Mouse (Mus musculus) hindbrain, embryonic 15.5 days (tissue): ENCODE results near the gene Atg7. TPM values are rescaled to one million over a fixed set of nuclear protein-coding genes. Genes with fewer than 3 reads are reported as not detected.

ENCODE experiments used
- ATAC-seq: fragments of 200-750 bp; cut with Nextera tagmentation; 2 replicates; pipeline ENCODE4 v1.8.0; 2017; ENCODE audit warnings: low read depth, moderate number of reproducible peaks, moderate TSS enrichment; ENCODE audit not compliant: low FRiP score
- H3K27ac ChIP-seq: fragments of 300-500 bp; sonication (generic); replicated peaks from 2 replicates; pipeline ENCODE4 v1.5.1; 2015; ENCODE audit warnings: mild to moderate bottlenecking, inconsistent platforms
- H3K27me3 ChIP-seq: fragments of 300-500 bp; sonication (generic); 2 replicates; pipeline ENCODE4 v1.6.1; 2015; ENCODE audit warnings: control low read depth, inconsistent platforms
- H3K36me3 ChIP-seq: fragments of 300-500 bp; sonication (generic); 2 replicates; pipeline ENCODE4 v1.6.1; 2015; ENCODE audit warnings: control low read depth, inconsistent platforms
- H3K4me1 ChIP-seq: fragments of 300-500 bp; sonication (generic); replicated peaks from 2 replicates; pipeline ENCODE4 v1.6.1; 2015; ENCODE audit warnings: control low read depth, inconsistent platforms
- H3K4me2 ChIP-seq: fragments of 300-500 bp; sonication (generic); 2 replicates; pipeline ENCODE4 v1.6.1; 2015; ENCODE audit warnings: moderate library complexity, mild to moderate bottlenecking, inconsistent platforms
- H3K4me3 ChIP-seq: fragments of 300-500 bp; sonication (generic); 2 replicates; pipeline ENCODE4 v1.5.1; 2015; ENCODE audit warnings: mild to moderate bottlenecking, inconsistent platforms
- H3K9ac ChIP-seq: fragments of 300-500 bp; sonication (generic); 2 replicates; pipeline ENCODE4 v1.6.1; 2015; ENCODE audit warnings: inconsistent platforms
- H3K9me3 ChIP-seq: fragments of 300-500 bp; sonication (generic); 2 replicates; pipeline ENCODE4 v1.6.1; 2016; ENCODE audit warnings: control low read depth, inconsistent platforms
- WGBS: fragments of 180-500 bp; shearing (Covaris S2); methylation state at CpG from one replicate; pipeline ENCODE4 v1.1.7; 2015; 5-methylcytosine and 5-hydroxymethylcytosine counted together
- polyA plus RNA-seq: library from polyadenylated mRNA; unstranded; fragments of >200 nt; fragmentation: Nextera tagmentation; extraction: Ambion mirVana; gene quantifications from 2 replicates; pipeline ENCODE4 v1.2.1, GENCODE M21; 2015

Gene Atg7
- polyA plus RNA-seq, 1 experiment from 2014 or later, result 19.9 TPM

- no peaks in the 10 kb centered on the region for H3K36me3 ChIP-seq
- no peaks in the 10 kb centered on the region for H3K9me3 ChIP-seq
- H3K4me1 ChIP-seq, result peaks cover 11% of the 10 kb centered on the region
- 0 out of 2 replicates have a peak overlapping the region, but pooled peaks have one; percentile 2 for H3K27ac ChIP-seq
- no peaks in the 10 kb centered on the region for H3K27me3 ChIP-seq
- no peak overlapping the region for H3K4me3 ChIP-seq
- peak; percentile 36; the same call in 1 of the 2 replicates for ATAC-seq
- WGBS, result 74% methylated on average over 4 of the region's 4 CpGs
- peak overlapping the region; percentile 53 for H3K4me2 ChIP-seq
- peak overlapping the region; percentile 42 for H3K9ac ChIP-seq
These were observed 95.8 kb downstream of the Atg7 start for GRCm38 (mm10) chr6:114738760-114739112.

- H3K4me3 ChIP-seq, result no peak overlapping the region
- H3K36me3 ChIP-seq, result no peaks in the 10 kb centered on the region
- peaks cover 11% of the 10 kb centered on the region for H3K4me1 ChIP-seq
- H3K4me2 ChIP-seq, result no peak overlapping the region
- H3K27me3 ChIP-seq, result no peaks in the 10 kb centered on the region
- no peak overlapping the region for H3K27ac ChIP-seq
- 96% methylated on average over 12 of the region's 12 CpGs for WGBS
- H3K9ac ChIP-seq, result no peak overlapping the region
- no peaks in the 10 kb centered on the region for H3K9me3 ChIP-seq
- ATAC-seq, result no peak
These were observed 99.5 kb downstream of the Atg7 start for GRCm38 (mm10) chr6:114742209-114743003.

GRCm38 (mm10) chr6:114743126-114743525 is 100.2 kb downstream of the Atg7 start:
- no peaks in the 10 kb centered on the region for H3K9me3 ChIP-seq
- H3K27ac ChIP-seq, result no peak overlapping the region
- H3K27me3 ChIP-seq, result no peaks in the 10 kb centered on the region
- H3K4me1 ChIP-seq, result peaks cover 7% of the 10 kb centered on the region
- WGBS, result 91% methylated on average over 8 of the region's 8 CpGs
- H3K4me3 ChIP-seq, result no peak overlapping the region
- no peak overlapping the region for H3K9ac ChIP-seq
- no peaks in the 10 kb centered on the region for H3K36me3 ChIP-seq
- ATAC-seq, result no peak
- H3K4me2 ChIP-seq, result no peak overlapping the region

- no peak overlapping the region for H3K4me2 ChIP-seq
- no peaks in the 10 kb centered on the region for H3K27me3 ChIP-seq
- H3K27ac ChIP-seq, result no peak overlapping the region
- ATAC-seq, result no peak
- no peaks in the 10 kb centered on the region for H3K36me3 ChIP-seq
- no peak overlapping the region for H3K4me3 ChIP-seq
- H3K4me1 ChIP-seq, result no peaks in the 10 kb centered on the region
- no peaks in the 10 kb centered on the region for H3K9me3 ChIP-seq
- no peak overlapping the region for H3K9ac ChIP-seq
- WGBS, result 79% methylated on average over 2 of the region's 2 CpGs
These were observed 100.9 kb downstream of the Atg7 start for GRCm38 (mm10) chr6:114743845-114744244.

GRCm38 (mm10) chr6:114746439-114746974 is 103.6 kb downstream of the Atg7 start:
- Histone ChIP-seq H3K9ac (no peak overlapping the region), H3K4me1 (no peaks in the 10 kb centered on the region), H3K9me3 (no peaks in the 10 kb centered on the region), H3K4me3 (no peak overlapping the region), H3K4me2 (no peak overlapping the region), H3K27me3 (no peaks in the 10 kb centered on the region), H3K27ac (no peak overlapping the region), H3K36me3 (no peaks in the 10 kb centered on the region)
- 78% methylated on average over 7 of the region's 7 CpGs for whole genome bisulfite sequencing
- no peak for ATAC-seq

GRCm38 (mm10) chr6:114748419-114748818 is 105.5 kb downstream of the Atg7 start:
- 83% methylated on average over 3 of the region's 3 CpGs for WGBS

GRCm38 (mm10) chr6:114748882-114749281 is 106.0 kb downstream of the Atg7 start:
- no peak overlapping the region for H3K4me3 ChIP-seq
- WGBS, result 96% methylated on average over 3 of the region's 3 CpGs
- H3K36me3 ChIP-seq, result no peaks in the 10 kb centered on the region
- no peak overlapping the region for H3K27ac ChIP-seq
- no peaks in the 10 kb centered on the region for H3K9me3 ChIP-seq
- no peaks in the 10 kb centered on the region for H3K4me1 ChIP-seq
- no peaks in the 10 kb centered on the region for H3K27me3 ChIP-seq
- ATAC-seq, result no peak
- H3K9ac ChIP-seq, result no peak overlapping the region
- no peak overlapping the region for H3K4me2 ChIP-seq

More at GRCm38 (mm10) chr6:114748419-114748818, 105.5 kb downstream of the Atg7 start:
- no peak overlapping the region for H3K4me2 ChIP-seq
- H3K4me3 ChIP-seq, result no peak overlapping the region
- H3K27ac ChIP-seq, result no peak overlapping the region
- no peaks in the 10 kb centered on the region for H3K9me3 ChIP-seq
- H3K36me3 ChIP-seq, result no peaks in the 10 kb centered on the region
- ATAC-seq, result no peak
- no peaks in the 10 kb centered on the region for H3K4me1 ChIP-seq
- no peak overlapping the region for H3K9ac ChIP-seq
- no peaks in the 10 kb centered on the region for H3K27me3 ChIP-seq

- H3K4me3 ChIP-seq, result no peak overlapping the region
- no peaks in the 10 kb centered on the region for H3K9me3 ChIP-seq
- no peak for ATAC-seq
- no peak overlapping the region for H3K27ac ChIP-seq
- no peak overlapping the region for H3K9ac ChIP-seq
- no peaks in the 10 kb centered on the region for H3K27me3 ChIP-seq
- no peaks in the 10 kb centered on the region for H3K36me3 ChIP-seq
- H3K4me2 ChIP-seq, result no peak overlapping the region
- 83% methylated on average over 7 of the region's 7 CpGs for WGBS
- no peaks in the 10 kb centered on the region for H3K4me1 ChIP-seq
These were observed 115.9 kb downstream of the Atg7 start for GRCm38 (mm10) chr6:114758795-114759194.

GRCm38 (mm10) chr6:114766314-114766713 is 123.4 kb downstream of the Atg7 start:
- Histone ChIP-seq H3K36me3 (no peaks in the 10 kb centered on the region), H3K9me3 (no peaks in the 10 kb centered on the region), H3K27me3 (no peaks in the 10 kb centered on the region), H3K9ac (no peak overlapping the region), H3K27ac (no peak overlapping the region), H3K4me3 (no peak overlapping the region), H3K4me1 (no peaks in the 10 kb centered on the region), H3K4me2 (no peak overlapping the region)
- no peak for ATAC-seq
- 92% methylated on average over 6 of the region's 6 CpGs for WGBS

GRCm38 (mm10) chr6:114767710-114768109 is 124.8 kb downstream of the Atg7 start:
- WGBS, result 76% methylated on average over 2 of the region's 2 CpGs
- ATAC-seq, result no peak
- H3K9ac ChIP-seq, result no peak overlapping the region
- H3K4me3 ChIP-seq, result no peak overlapping the region
- no peak overlapping the region for H3K27ac ChIP-seq
- no peaks in the 10 kb centered on the region for H3K4me1 ChIP-seq
- H3K9me3 ChIP-seq, result no peaks in the 10 kb centered on the region
- no peaks in the 10 kb centered on the region for H3K27me3 ChIP-seq
- H3K36me3 ChIP-seq, result no peaks in the 10 kb centered on the region
- no peak overlapping the region for H3K4me2 ChIP-seq

- H3K4me2 ChIP-seq, result no peak overlapping the region
- no peak for ATAC-seq
- H3K4me3 ChIP-seq, result no peak overlapping the region
- H3K4me1 ChIP-seq, result no peaks in the 10 kb centered on the region
- H3K36me3 ChIP-seq, result no peaks in the 10 kb centered on the region
- WGBS, result 80% methylated on average over 2 of the region's 2 CpGs
- no peak overlapping the region for H3K9ac ChIP-seq
- no peaks in the 10 kb centered on the region for H3K27me3 ChIP-seq
- no peaks in the 10 kb centered on the region for H3K9me3 ChIP-seq
- H3K27ac ChIP-seq, result no peak overlapping the region
These were observed 127.4 kb downstream of the Atg7 start for GRCm38 (mm10) chr6:114770337-114770736.

GRCm38 (mm10) chr6:114771502-114771901 is 128.6 kb downstream of the Atg7 start:
- Histone ChIP-seq H3K4me2 (no peak overlapping the region), H3K4me3 (no peak overlapping the region), H3K27ac (no peak overlapping the region), H3K9ac (no peak overlapping the region), H3K36me3 (no peaks in the 10 kb centered on the region), H3K27me3 (no peaks in the 10 kb centered on the region), H3K4me1 (no peaks in the 10 kb centered on the region), H3K9me3 (no peaks in the 10 kb centered on the region)
- ATAC-seq, result no peak
- WGBS, result 92% methylated on average over 4 of the region's 4 CpGs
